Mouse (Mus musculus) neural tube, embryonic 11.5 days (tissue): ENCODE data around the gene Sbno2. TPM values are rescaled to one million over a fixed set of nuclear protein-coding genes. Genes with fewer than 3 reads are reported as not detected.

ENCODE experiments used
- ATAC-seq: fragments of 200-750 bp; cut with Nextera tagmentation; 2 replicates; pipeline ENCODE4 v1.8.0; 2017; ENCODE audit warnings: moderate number of reproducible peaks, mild to moderate bottlenecking, moderate TSS enrichment, moderate library complexity; ENCODE audit not compliant: insufficient read depth, low FRiP score, low TSS enrichment
- DNase-seq: peaks from one replicate; pipeline ENCODE4 v3.0.0-alpha.2; 2015; ENCODE audit warnings: low spot score
- H3K27ac ChIP-seq: fragments of 300-500 bp; sonication (generic); 2 replicates; pipeline ENCODE4 v1.5.1; 2014; ENCODE audit warnings: low read depth, mild to moderate bottlenecking, low read length
- H3K27me3 ChIP-seq: fragments of 300-500 bp; sonication (generic); 2 replicates; pipeline ENCODE4 v1.6.1; 2014; ENCODE audit warnings: mild to moderate bottlenecking, low read length, mixed read lengths; ENCODE audit not compliant: control insufficient read depth, insufficient read depth
- H3K36me3 ChIP-seq: fragments of 300-500 bp; sonication (generic); 2 replicates; pipeline ENCODE4 v1.6.1; 2014; ENCODE audit warnings: mild to moderate bottlenecking, low read length, moderate library complexity, mixed read lengths; ENCODE audit not compliant: control insufficient read depth, insufficient read depth
- H3K4me1 ChIP-seq: fragments of 300-500 bp; sonication (generic); 2 replicates; pipeline ENCODE4 v1.6.1; 2014; ENCODE audit warnings: low read length, mixed read lengths; ENCODE audit not compliant: control insufficient read depth, insufficient read depth
- H3K4me2 ChIP-seq: fragments of 300-500 bp; sonication (generic); 2 replicates; pipeline ENCODE4 v1.6.1; 2014; ENCODE audit warnings: low read depth, mild to moderate bottlenecking, moderate library complexity
- H3K4me3 ChIP-seq: fragments of 300-500 bp; sonication (generic); 2 replicates; pipeline ENCODE4 v1.5.1; 2014; ENCODE audit warnings: low read depth, low read length
- H3K9ac ChIP-seq: fragments of 300-500 bp; sonication (generic); 2 replicates; pipeline ENCODE4 v1.6.1; 2014; ENCODE audit warnings: mild to moderate bottlenecking, low read length
- H3K9me3 ChIP-seq: fragments of 300-500 bp; sonication (generic); 2 replicates; pipeline ENCODE4 v1.6.1; 2016; ENCODE audit warnings: low read length; ENCODE audit not compliant: control insufficient read depth
- WGBS: fragments of 180-500 bp; shearing (Covaris S2); extraction: QIAGEN DNeasy Blood & Tissue Kit; methylation state at CpG from one replicate; pipeline ENCODE4 v1.1.7; 2014; 5-methylcytosine and 5-hydroxymethylcytosine counted together
- polyA plus RNA-seq: library from polyadenylated mRNA; unstranded; fragments of >200 nt; fragmentation: Nextera tagmentation; extraction: Ambion mirVana; gene quantifications from 2 replicates; pipeline ENCODE4 v1.2.1, GENCODE M21; 2014

Sbno2 gene
- polyA plus RNA-seq, 1 experiment from 2014 or later, result 11.9 TPM

GRCm38 (mm10) chr10:80080396-80081070, 24.8 kb downstream of the Sbno2 start:
- Histone ChIP-seq H3K9me3 (no peaks in the 10 kb centered on the region), H3K27ac (no peak overlapping the region), H3K4me3 (no peak overlapping the region), H3K36me3 (peaks cover 2% of the 10 kb centered on the region), H3K27me3 (no peaks in the 10 kb centered on the region), H3K9ac (no peak overlapping the region), H3K4me1 (no peaks in the 10 kb centered on the region), H3K4me2 (no peak overlapping the region)
- WGBS, result 88% methylated on average over 16 of the region's 16 CpGs
- DNase-seq, result no peak
- no peak for ATAC-seq

DNA sequence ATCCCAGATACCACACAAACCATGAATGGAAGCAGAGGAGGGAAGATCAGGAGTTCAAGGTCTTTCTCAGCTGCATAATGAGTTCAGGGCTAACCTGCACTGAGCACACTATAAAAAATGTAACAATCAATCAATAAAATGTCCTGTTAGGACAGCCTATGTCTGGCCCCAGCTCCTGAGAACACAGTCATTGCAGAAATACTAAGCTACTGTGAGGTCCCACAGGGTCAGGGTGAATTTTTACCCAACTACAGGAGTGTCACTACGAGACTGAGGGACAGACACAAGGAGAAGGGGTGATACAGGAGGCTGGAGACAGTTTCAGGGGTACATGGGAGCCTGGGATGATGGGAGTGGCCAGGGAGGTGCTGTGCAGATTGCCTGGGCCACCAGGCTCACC, 27.0 kb downstream of the Sbno2 start:
- DNase-seq, result no peak
- Histone ChIP-seq H3K9me3 (no peaks in the 10 kb centered on the region), H3K4me2 (no peak overlapping the region), H3K27ac (no peak overlapping the region), H3K27me3 (no peaks in the 10 kb centered on the region), H3K36me3 (peaks cover 2% of the 10 kb centered on the region), H3K4me1 (no peaks in the 10 kb centered on the region), H3K9ac (no peak overlapping the region), H3K4me3 (no peak overlapping the region)
- WGBS, result 88% methylated on average over 1 of the region's 1 CpGs
- no peak for ATAC-seq

DNA sequence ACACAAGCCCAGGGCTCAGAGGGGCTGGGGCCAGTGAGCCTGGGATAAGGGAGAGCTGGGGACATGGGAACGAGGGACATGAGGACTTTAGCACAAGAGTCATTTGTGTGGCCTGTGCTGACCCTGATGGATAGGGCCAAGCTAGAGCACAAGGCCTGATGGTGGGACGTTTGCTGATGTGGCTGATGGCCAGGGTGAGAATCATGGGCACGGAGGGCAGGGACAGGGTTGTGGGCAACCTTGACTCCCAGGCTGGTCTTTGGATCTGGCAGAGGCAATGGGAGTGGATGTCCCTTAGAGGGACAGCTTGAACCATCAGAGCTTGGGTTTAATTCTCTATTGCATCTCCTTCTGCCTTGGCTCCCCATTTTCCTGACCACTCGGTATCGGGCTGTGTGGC, 28.1 kb downstream of the Sbno2 start:
- no peak for DNase-seq
- WGBS, result 93% methylated on average over 5 of the region's 5 CpGs

GRCm38 (mm10) chr10:80076386-80076785, 29.0 kb downstream of the Sbno2 start:
- no peak for DNase-seq
- H3K4me1 ChIP-seq, result no peaks in the 10 kb centered on the region
- H3K9ac ChIP-seq, result no peak overlapping the region
- peaks cover 2% of the 10 kb centered on the region for H3K36me3 ChIP-seq
- H3K4me3 ChIP-seq, result no peak overlapping the region
- H3K4me2 ChIP-seq, result no peak overlapping the region
- WGBS, result 94% methylated on average over 4 of the region's 4 CpGs
- H3K9me3 ChIP-seq, result no peaks in the 10 kb centered on the region
- H3K27ac ChIP-seq, result no peak overlapping the region
- ATAC-seq, result no peak
- no peaks in the 10 kb centered on the region for H3K27me3 ChIP-seq

More for the DNA sequence above, 28.1 kb downstream of the Sbno2 start:
- Histone ChIP-seq H3K36me3 (peaks cover 2% of the 10 kb centered on the region), H3K4me3 (no peak overlapping the region), H3K9me3 (no peaks in the 10 kb centered on the region), H3K4me1 (no peaks in the 10 kb centered on the region), H3K4me2 (no peak overlapping the region), H3K9ac (no peak overlapping the region), H3K27me3 (no peaks in the 10 kb centered on the region), H3K27ac (no peak overlapping the region)
- ATAC-seq, result no peak

- WGBS, result 19% methylated on average over 1 of the region's 1 CpGs
- Histone ChIP-seq H3K27me3 (no peaks in the 10 kb centered on the region), H3K4me2 (no peak overlapping the region), H3K36me3 (peaks cover 2% of the 10 kb centered on the region; the same call in 1 of the 2 replicates), H3K9me3 (no peaks in the 10 kb centered on the region), H3K27ac (no peak overlapping the region), H3K9ac (no peak overlapping the region), H3K4me1 (no peaks in the 10 kb centered on the region), H3K4me3 (no peak overlapping the region)
- ATAC-seq (no peak), DNase-seq (no peak)
Measured at GRCm38 (mm10) chr10:80075924-80076323, 29.4 kb downstream of the Sbno2 start.

DNA sequence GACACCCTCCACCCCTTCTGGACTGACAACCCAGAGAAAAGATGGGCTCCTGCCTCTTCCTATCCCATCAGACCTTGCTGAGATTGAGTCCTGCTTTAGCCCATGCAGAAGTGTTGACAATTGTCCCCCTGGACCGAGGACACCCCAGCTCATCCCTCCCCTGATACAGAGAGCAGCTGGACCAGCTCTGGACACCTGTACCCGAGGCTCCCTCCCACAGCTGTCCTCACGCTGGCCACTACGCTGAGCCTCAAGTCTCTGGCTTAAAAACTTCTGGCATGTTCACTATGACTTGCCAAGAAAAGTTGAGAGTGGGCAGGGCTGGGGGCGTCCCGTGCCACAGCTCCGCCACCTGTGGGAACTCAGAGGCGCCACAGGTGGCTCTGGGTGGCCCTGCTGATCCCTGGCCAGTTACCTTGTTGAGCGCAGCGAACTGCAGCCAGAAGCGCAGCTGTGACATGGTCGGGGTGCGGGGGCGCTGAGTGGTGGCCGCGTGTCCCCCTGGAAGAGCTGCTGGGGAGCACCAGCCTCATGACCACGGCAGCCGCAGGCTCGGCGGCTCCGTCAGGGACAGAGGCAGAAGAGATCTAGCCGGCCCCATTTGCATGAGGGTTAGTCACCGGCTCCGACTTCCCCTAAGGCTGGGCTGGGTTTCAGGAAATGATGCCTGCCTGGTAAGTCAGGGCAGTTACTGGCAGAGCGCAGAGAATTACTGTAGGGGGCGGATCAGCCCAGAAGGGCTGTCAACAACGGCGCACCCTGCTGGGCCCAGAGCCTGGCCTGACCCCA, 30.4 kb downstream of the Sbno2 start:
- no peak for ATAC-seq
- peaks cover 2% of the 10 kb centered on the region; the same call in 1 of the 2 replicates for H3K36me3 ChIP-seq
- H3K4me3 ChIP-seq, result no peak overlapping the region
- 14% methylated on average over 28 of the region's 28 CpGs for WGBS
- H3K4me1 ChIP-seq, result no peaks in the 10 kb centered on the region
- H3K9me3 ChIP-seq, result no peaks in the 10 kb centered on the region
- H3K27me3 ChIP-seq, result no peaks in the 10 kb centered on the region
- H3K9ac ChIP-seq, result 0 out of 2 replicates have a peak overlapping the region, but pooled peaks have one; percentile 33
- no peak for DNase-seq
- H3K4me2 ChIP-seq, result peak overlapping the region; percentile 24
- H3K27ac ChIP-seq, result no peak overlapping the region

- H3K4me3 ChIP-seq, result no peak overlapping the region
- H3K9me3 ChIP-seq, result no peaks in the 10 kb centered on the region
- H3K27me3 ChIP-seq, result no peaks in the 10 kb centered on the region
- no peaks in the 10 kb centered on the region for H3K4me1 ChIP-seq
- H3K4me2 ChIP-seq, result no peak overlapping the region
- no peak for DNase-seq
- no peaks in the 10 kb centered on the region for H3K36me3 ChIP-seq
- H3K27ac ChIP-seq, result no peak overlapping the region
- WGBS, result 84% methylated on average over 20 of the region's 20 CpGs
- no peak for ATAC-seq
- H3K9ac ChIP-seq, result no peak overlapping the region
Measured at GRCm38 (mm10) chr10:80072623-80073489, 32.5 kb downstream of the Sbno2 start.

DNA sequence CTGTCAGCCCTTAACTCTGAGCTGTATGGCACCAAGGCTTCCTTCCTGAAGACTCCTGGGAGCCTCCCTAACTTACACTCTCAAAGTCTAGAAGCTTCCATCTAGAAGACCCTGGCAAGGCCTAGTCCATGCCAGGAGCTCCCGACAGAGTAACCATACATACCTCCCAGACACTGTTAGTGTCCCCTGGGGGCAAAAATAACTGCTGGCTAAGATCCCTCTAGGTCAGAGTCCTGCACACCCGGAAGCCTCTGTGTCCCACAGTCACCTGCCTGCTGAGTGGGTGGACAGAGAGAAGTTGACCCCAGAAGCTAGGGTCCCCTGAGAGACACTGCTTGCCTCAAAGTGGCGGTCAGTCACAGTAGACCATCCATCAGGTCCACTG, 33.9 kb downstream of the Sbno2 start:
- Histone ChIP-seq H3K36me3 (no peaks in the 10 kb centered on the region), H3K4me3 (no peak overlapping the region), H3K9ac (no peak overlapping the region), H3K9me3 (no peaks in the 10 kb centered on the region), H3K27ac (no peak overlapping the region), H3K4me1 (no peaks in the 10 kb centered on the region), H3K27me3 (no peaks in the 10 kb centered on the region), H3K4me2 (no peak overlapping the region)
- WGBS, result 93% methylated on average over 3 of the region's 3 CpGs
- ATAC-seq (no peak), DNase-seq (no peak)
